Comparison of ENCODE assay signal across 20 mouse cellular contexts in the genomic region with DNA sequence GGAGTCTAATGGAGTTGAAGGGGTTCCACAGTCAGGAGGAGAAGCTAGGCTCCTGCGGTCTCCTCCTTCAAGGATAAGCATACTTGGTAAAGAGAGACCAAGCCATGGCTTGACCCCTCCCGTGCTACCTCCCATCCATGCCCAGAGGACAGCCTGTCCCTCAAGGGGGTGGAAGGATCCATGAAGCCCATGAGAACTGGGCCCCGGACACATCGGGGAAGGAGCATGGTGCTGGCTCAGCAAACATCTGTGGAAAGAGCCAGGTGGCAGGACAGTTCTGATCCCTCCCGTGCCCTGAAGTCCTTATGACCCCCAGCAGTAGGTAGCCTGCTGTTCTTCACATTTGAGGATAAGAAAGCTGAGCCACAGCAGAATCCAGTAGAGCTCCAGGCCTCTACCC. TPM values are rescaled to one million over a fixed set of nuclear protein-coding genes. Genes with fewer than 3 reads are reported as not detected.
"Had no signal": no experiment of that assay in that cellular context is flagged by ENCODE, and none has a peak within 500 bp of the region (broad histone marks: within the 10 kb centered on the region; RNA-seq: fewer than 3 reads in every experiment).

No protein-coding gene starts in this region.

- H3K4me3 ChIP-seq: left cerebral cortex, adult 2 months; liver, embryonic 12.5 days; liver, embryonic 15.5 days; lung, embryonic 15.5 days; megakaryocyte, embryonic 14.5 days; midbrain, embryonic 10.5 days; midbrain, embryonic 13.5 days; myocyte; neural tube, embryonic 13.5 days had no signal

- H3K4me1 ChIP-seq: neural tube, embryonic 13.5 days had no signal

- DNase-seq: kidney, postnatal 10 days; layer of hippocampus, postnatal 36 days; lung, postnatal 36 days; retina, postnatal 1 day; spleen, adult 18-20 months; thymus, adult 2 months; thymus, postnatal 14 days; thymus, postnatal 4 days had no signal

- H3K36me3 ChIP-seq: liver, embryonic 12.5 days; liver, embryonic 15.5 days; lung, embryonic 15.5 days; midbrain, embryonic 10.5 days; midbrain, embryonic 13.5 days; neural tube, embryonic 13.5 days had no signal

- H3K9ac ChIP-seq: liver, embryonic 12.5 days; liver, embryonic 15.5 days; lung, embryonic 15.5 days; midbrain, embryonic 13.5 days; neural tube, embryonic 13.5 days had no signal

- H3K4me2 ChIP-seq: liver, embryonic 12.5 days; liver, embryonic 15.5 days; lung, embryonic 15.5 days; midbrain, embryonic 13.5 days; neural tube, embryonic 13.5 days had no signal

- H3K9me3 ChIP-seq: liver, embryonic 12.5 days; liver, embryonic 15.5 days; lung, embryonic 15.5 days; megakaryocyte, embryonic 14.5 days; midbrain, embryonic 10.5 days; midbrain, embryonic 13.5 days; neural tube, embryonic 13.5 days had no signal

- H3K27ac ChIP-seq: liver, embryonic 12.5 days; liver, embryonic 15.5 days; lung, embryonic 15.5 days; midbrain, embryonic 10.5 days; midbrain, embryonic 13.5 days; neural tube, embryonic 13.5 days; stomach, postnatal 0 days had no signal

- H3K27me3 ChIP-seq: liver, embryonic 15.5 days; lung, embryonic 15.5 days had no signal

- ATAC-seq: liver, embryonic 12.5 days; midbrain, embryonic 13.5 days; midbrain, embryonic 16.5 days had no signal

RNA-seq across cellular contexts. Expression of a gene that starts 48.8 kb away (rescaled TPM):
- total RNA-seq: monocyte, adult 5-6 weeks had no signal
